Mouse (Mus musculus) myocyte (in vitro differentiated cells): ENCODE results near the gene Inka1. TPM values are rescaled to one million over a fixed set of nuclear protein-coding genes. Genes with fewer than 3 reads are reported as not detected.

Experiments used
- H3K27me3 ChIP-seq: one replicate; pipeline ENCODE4 v1.6.1; 2011; ENCODE audit not compliant: control insufficient read depth, insufficient read depth, insufficient read length
- H3K36me3 ChIP-seq: one replicate; pipeline ENCODE4 v1.6.1; 2011; ENCODE audit not compliant: control insufficient read depth, insufficient read depth
- H3K4me2 ChIP-seq: one replicate; pipeline ENCODE4 v1.6.1; 2011; ENCODE audit warnings: low read depth, control low read depth
- H3K4me3 ChIP-seq: one replicate; pipeline ENCODE4 v1.5.1; 2011; ENCODE audit warnings: mild to moderate bottlenecking, control low read depth, moderate library complexity
- H3K79me2 ChIP-seq: one replicate; pipeline ENCODE4 v1.6.1; 2011; ENCODE audit not compliant: control insufficient read depth, insufficient read depth
- H3ac ChIP-seq: one replicate; pipeline ENCODE4 v1.6.1; 2011; ENCODE audit not compliant: control insufficient read depth, insufficient read length
- CEBPB ChIP-seq: IDR thresholded peaks from 2 replicates; pipeline ENCODE4 v1.6.1; 2011; ENCODE audit warnings: mild to moderate bottlenecking, moderate library complexity; ENCODE audit not compliant: poor library complexity, insufficient read depth, severe bottlenecking
- E2F4 ChIP-seq: IDR thresholded peaks from one replicate; pipeline ENCODE4 v1.6.1; 2011; ENCODE audit warnings: mild to moderate bottlenecking, control low read depth, moderate library complexity; ENCODE audit not compliant: insufficient read depth
- MAX ChIP-seq: IDR thresholded peaks from one replicate; pipeline ENCODE4 v1.6.1; 2011; ENCODE audit warnings: low read depth, mild to moderate bottlenecking, control low read depth
- MYOD1 ChIP-seq, 3 experiments: IDR thresholded peaks; one replicate each; pipeline ENCODE4 v1.6.1; 2011; ENCODE audit warnings: control low read depth in 2 of 3, low read depth in 2 of 3, mild to moderate bottlenecking in 2 of 3, moderate library complexity in 1 of 3; ENCODE audit not compliant: insufficient read length in 2 of 3, control insufficient read depth in 1 of 3
- MYOG ChIP-seq, 3 experiments: IDR thresholded peaks; one replicate each; pipeline ENCODE4 v1.6.1; 2011; ENCODE audit warnings: control low read depth in 2 of 3, low read depth in 2 of 3, mild to moderate bottlenecking in 2 of 3; ENCODE audit not compliant: insufficient read length in 2 of 3, control insufficient read depth in 1 of 3, insufficient read depth in 1 of 3
- POLR2A ChIP-seq: IDR thresholded peaks from one replicate; pipeline ENCODE4 v1.6.1; 2011; ENCODE audit warnings: low read depth, mild to moderate bottlenecking, control low read depth, moderate library complexity; ENCODE audit not compliant: insufficient read length
- POLR2AphosphoS2 ChIP-seq: IDR thresholded peaks from one replicate; pipeline ENCODE4 v1.6.1; 2011; ENCODE audit warnings: low read depth, control low read depth; ENCODE audit not compliant: insufficient read length
- REST ChIP-seq: IDR thresholded peaks from one replicate; pipeline ENCODE4 v1.6.1; 2011; ENCODE audit warnings: mild to moderate bottlenecking, control low read depth, moderate library complexity; ENCODE audit not compliant: insufficient read depth, insufficient read length
- SRF ChIP-seq: IDR thresholded peaks from one replicate; pipeline ENCODE4 v1.6.1; 2011; ENCODE audit warnings: low read depth; ENCODE audit not compliant: control insufficient read depth, insufficient read length
- TCF12 ChIP-seq: IDR thresholded peaks from one replicate; pipeline ENCODE4 v1.6.1; 2011; ENCODE audit warnings: mild to moderate bottlenecking, control low read depth; ENCODE audit not compliant: poor library complexity, insufficient read depth, severe bottlenecking
- TCF3 ChIP-seq: IDR thresholded peaks from one replicate; pipeline ENCODE4 v1.6.1; 2011; ENCODE audit warnings: low read depth, control low read depth; ENCODE audit not compliant: insufficient read length
- USF1 ChIP-seq: IDR thresholded peaks from one replicate; pipeline ENCODE4 v1.6.1; 2011; ENCODE audit warnings: low read depth, mild to moderate bottlenecking, control low read depth, moderate library complexity
- polyA plus RNA-seq: library from polyadenylated mRNA; unstranded; fragments of >200 nt; fragmentation: generic; extraction: Trizol; gene quantifications from one replicate; pipeline ENCODE4 v1.2.1, GENCODE M21; 2012; ENCODE audit warnings: missing spikeins

The Inka1 gene
- polyA plus RNA-seq, 1 experiment, result 1.1 TPM

DNA sequence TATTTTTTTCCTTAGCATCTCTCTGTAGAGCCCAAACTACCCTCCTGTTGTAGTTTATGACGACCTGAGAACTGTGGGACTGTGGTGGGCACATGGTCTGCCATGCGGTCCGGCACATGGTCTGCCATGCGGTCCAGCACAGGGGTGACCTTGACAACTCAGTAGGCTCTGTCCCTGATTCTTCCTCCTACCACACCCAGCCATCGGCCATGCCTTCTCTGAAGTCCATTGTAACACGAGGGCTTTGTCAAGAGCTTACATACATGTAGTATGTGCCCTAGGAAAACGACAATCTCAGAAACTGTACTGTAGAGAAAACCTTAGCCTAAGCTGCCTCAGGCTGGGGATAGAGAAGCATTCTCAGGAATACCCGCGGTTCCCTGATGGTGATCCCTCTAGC, 21.0 kb downstream of the Inka1 start:
- Histone ChIP-seq H3ac (no peak overlapping the region), H3K36me3 (no peaks in the 10 kb centered on the region), H3K27me3 (no peaks in the 10 kb centered on the region), H3K79me2 (no peaks in the 10 kb centered on the region), H3K4me3 (no peak overlapping the region), H3K4me2 (no peak overlapping the region)
- TF ChIP-seq POLR2AphosphoS2 (no peak), E2F4 (no peak), MAX (no peak), MYOG (IDR thresholded peaks at IDR 0.05; ENCODE audit: control insufficient read depth in 1 of 3, insufficient read depth in 1 of 3, insufficient read length in 2 of 3, low read depth in 2 of 3) (no peak), SRF (no peak), REST (no peak), TCF3 (no peak), POLR2A (no peak), USF1 (no peak), TCF12 (no peak), MYOD1 (IDR thresholded peaks at IDR 0.05; ENCODE audit: control insufficient read depth in 1 of 3, insufficient read length in 2 of 3, low read depth in 2 of 3) (no peak)

DNA sequence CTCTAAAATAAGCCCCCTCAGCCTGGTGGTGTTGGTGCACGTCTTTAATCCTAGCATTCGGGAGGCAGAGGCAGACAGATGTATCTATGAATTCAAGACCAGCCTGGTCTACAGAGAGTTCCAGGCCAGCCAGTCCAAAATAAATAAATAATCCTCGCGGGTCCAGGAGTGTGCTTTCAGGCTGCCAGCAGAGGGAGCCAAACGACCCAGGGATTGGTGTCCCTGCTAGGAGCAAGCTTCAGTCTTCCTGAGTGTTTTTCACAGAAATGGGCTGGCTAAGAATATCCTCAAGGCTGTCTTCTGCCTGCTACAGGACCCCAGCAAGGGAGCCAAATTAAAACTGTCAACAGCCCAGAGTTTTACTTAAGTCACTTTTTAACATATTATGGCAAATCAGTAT, 22.0 kb downstream of the Inka1 start:
- TF ChIP-seq REST (no peak), USF1 (no peak), MAX (no peak), E2F4 (no peak), SRF (no peak), POLR2AphosphoS2 (no peak), TCF12 (no peak), MYOG (IDR thresholded peaks at IDR 0.05; ENCODE audit: control insufficient read depth in 1 of 3, insufficient read depth in 1 of 3, insufficient read length in 2 of 3, low read depth in 2 of 3) (no peak), MYOD1 (IDR thresholded peaks at IDR 0.05; ENCODE audit: control insufficient read depth in 1 of 3, insufficient read length in 2 of 3, low read depth in 2 of 3) (no peak), TCF3 (no peak)
- Histone ChIP-seq H3K27me3 (no peaks in the 10 kb centered on the region), H3K4me3 (no peak overlapping the region), H3ac (no peak overlapping the region), H3K4me2 (no peak overlapping the region), H3K36me3 (no peaks in the 10 kb centered on the region), H3K79me2 (no peaks in the 10 kb centered on the region)

DNA sequence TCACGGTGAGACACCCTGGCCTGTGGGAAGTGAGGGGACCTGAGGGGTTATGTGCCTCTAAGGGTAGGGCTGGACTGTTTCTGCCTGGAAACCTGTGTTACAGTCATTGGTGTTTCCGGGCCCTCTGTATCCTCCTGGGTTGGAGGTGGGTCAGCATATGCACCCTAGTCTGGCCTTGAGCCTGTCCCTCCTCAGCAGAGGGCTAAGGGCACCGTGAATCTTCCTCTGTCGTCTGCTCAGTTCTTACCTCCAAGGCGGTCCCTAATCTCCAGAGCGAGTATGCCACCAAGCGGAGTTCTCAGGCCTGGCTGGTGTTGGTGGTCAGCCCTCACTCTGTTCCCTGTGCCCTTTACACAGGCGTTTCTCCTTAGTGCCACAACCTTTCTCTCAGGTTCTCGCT, 22.8 kb downstream of the Inka1 start:
- Histone ChIP-seq H3K36me3 (no peaks in the 10 kb centered on the region), H3K27me3 (no peaks in the 10 kb centered on the region), H3K4me2 (no peak overlapping the region), H3ac (no peak overlapping the region), H3K4me3 (no peak overlapping the region), H3K79me2 (no peaks in the 10 kb centered on the region)
- TF ChIP-seq SRF, result no peak

DNA sequence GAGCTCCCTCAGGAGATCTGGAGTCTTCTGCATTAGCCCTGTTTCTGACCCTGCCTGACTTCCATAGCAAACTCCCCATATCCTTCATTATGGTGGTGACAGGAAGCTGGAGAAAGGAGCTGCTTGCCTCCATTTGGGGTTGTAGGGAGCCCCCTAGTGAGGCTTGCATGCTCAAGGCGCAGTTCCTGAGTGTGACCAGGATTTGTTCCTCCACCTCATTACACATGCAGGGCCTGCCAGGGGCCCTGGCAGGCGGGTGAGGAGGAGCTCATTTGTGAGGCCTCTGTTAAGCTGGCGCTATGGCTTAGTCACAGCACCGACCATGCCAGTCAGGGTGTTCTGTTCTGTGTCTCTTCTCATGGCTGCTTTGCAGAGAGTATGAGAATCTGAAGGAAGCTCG, 23.8 kb downstream of the Inka1 start:
- H3K4me2 ChIP-seq, result no peak overlapping the region
- H3ac ChIP-seq, result no peak overlapping the region
- no peaks in the 10 kb centered on the region for H3K27me3 ChIP-seq
- no peaks in the 10 kb centered on the region for H3K79me2 ChIP-seq
- H3K36me3 ChIP-seq, result no peaks in the 10 kb centered on the region
- TF ChIP-seq MAX (no peak), POLR2A (no peak), SRF (no peak), MYOG (IDR thresholded peaks at IDR 0.05; ENCODE audit: control insufficient read depth in 1 of 3, insufficient read depth in 1 of 3, insufficient read length in 2 of 3, low read depth in 2 of 3) (no peak), MYOD1 (IDR thresholded peaks at IDR 0.05; ENCODE audit: control insufficient read depth in 1 of 3, insufficient read length in 2 of 3, low read depth in 2 of 3) (no peak), TCF3 (no peak), TCF12 (no peak), POLR2AphosphoS2 (no peak), USF1 (no peak), REST (no peak), E2F4 (no peak), CEBPB (no peak)
- no peak overlapping the region for H3K4me3 ChIP-seq

DNA sequence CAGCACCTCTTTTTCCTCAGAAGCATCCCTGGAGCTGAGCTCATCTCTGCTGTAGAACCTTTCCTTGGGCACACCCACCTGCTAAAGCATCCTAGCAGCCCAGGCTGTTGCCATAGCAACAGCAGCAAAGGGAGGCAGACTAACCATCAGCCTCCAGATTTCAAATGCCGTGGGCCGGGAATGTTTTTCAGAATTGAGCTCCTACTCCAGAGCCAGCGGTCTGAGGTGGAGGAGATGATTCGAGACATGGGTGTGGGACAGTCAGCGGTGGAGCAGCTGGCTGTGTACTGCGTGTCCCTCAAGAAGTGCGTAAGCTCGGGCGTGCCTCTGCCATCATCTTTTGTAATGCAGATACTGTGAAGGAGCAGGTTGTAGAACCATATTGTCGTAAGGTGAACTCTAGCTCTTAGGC, 24.3 kb downstream of the Inka1 start:
- Histone ChIP-seq H3K4me3 (no peak overlapping the region), H3K27me3 (no peaks in the 10 kb centered on the region), H3K4me2 (no peak overlapping the region), H3K36me3 (no peaks in the 10 kb centered on the region), H3ac (no peak overlapping the region), H3K79me2 (no peaks in the 10 kb centered on the region)
- TF ChIP-seq TCF12 (no peak), MYOD1 (IDR thresholded peaks at IDR 0.05; ENCODE audit: control insufficient read depth in 1 of 3, insufficient read length in 2 of 3, low read depth in 2 of 3) (no peak), POLR2AphosphoS2 (no peak), POLR2A (no peak), CEBPB (no peak), SRF (no peak), USF1 (no peak), REST (no peak), E2F4 (no peak), MYOG (IDR thresholded peaks at IDR 0.05; ENCODE audit: control insufficient read depth in 1 of 3, insufficient read depth in 1 of 3, insufficient read length in 2 of 3, low read depth in 2 of 3) (no peak), MAX (no peak), TCF3 (no peak)
